Mouse (Mus musculus): ENCODE measurements around the gene Mafb.

GRCm38 (mm10) chr2:160415161-160415560 lies 48.3 kb upstream of the Mafb start:
- TF ChIP-seq POLR2A (IDR thresholded peaks at IDR 0.05; ENCODE audit: low read depth, low read length) = no peak
- TF ChIP-seq CTCF (IDR thresholded peaks at IDR 0.05; ENCODE audit: borderline replicate concordance, insufficient read depth, low read length) = no peak

Data from embryonic fibroblast, embryonic 13.5 days (primary cell).